Mouse (Mus musculus) small intestine, adult 2 months (tissue): Measurements from ENCODE around the gene Terf2.

Source experiments
- CTCF ChIP-seq: fragments of 200-500 bp; IDR thresholded peaks from 2 replicates; pipeline ENCODE4 v1.5.1; 2012; ENCODE audit warnings: low read depth, mild to moderate bottlenecking, control low read depth, inconsistent platforms, low read length, moderate library complexity, mixed read lengths; ENCODE audit not compliant: insufficient replicate concordance, insufficient read length; ENCODE audit errors: extremely low read depth
- POLR2A ChIP-seq: fragments of 200-500 bp; IDR thresholded peaks from 2 replicates; pipeline ENCODE4 v1.6.1; 2012; ENCODE audit warnings: low read depth, mild to moderate bottlenecking, control low read depth, inconsistent platforms, low read length, moderate library complexity

- TF ChIP-seq POLR2A (no peak), CTCF (no peak)
Measured at GRCm38 (mm10) chr8:107049480-107049879, 46.9 kb downstream of the Terf2 start.
